Mouse (Mus musculus): ENCODE data around the gene Moxd1. TPM values are rescaled to one million over a fixed set of nuclear protein-coding genes. Genes with fewer than 3 reads are reported as not detected.

Gene Moxd1
- total RNA-seq (2015) = not detected in 2 replicates
- not detected in 2 replicates for total RNA-seq (2017)

DNA sequence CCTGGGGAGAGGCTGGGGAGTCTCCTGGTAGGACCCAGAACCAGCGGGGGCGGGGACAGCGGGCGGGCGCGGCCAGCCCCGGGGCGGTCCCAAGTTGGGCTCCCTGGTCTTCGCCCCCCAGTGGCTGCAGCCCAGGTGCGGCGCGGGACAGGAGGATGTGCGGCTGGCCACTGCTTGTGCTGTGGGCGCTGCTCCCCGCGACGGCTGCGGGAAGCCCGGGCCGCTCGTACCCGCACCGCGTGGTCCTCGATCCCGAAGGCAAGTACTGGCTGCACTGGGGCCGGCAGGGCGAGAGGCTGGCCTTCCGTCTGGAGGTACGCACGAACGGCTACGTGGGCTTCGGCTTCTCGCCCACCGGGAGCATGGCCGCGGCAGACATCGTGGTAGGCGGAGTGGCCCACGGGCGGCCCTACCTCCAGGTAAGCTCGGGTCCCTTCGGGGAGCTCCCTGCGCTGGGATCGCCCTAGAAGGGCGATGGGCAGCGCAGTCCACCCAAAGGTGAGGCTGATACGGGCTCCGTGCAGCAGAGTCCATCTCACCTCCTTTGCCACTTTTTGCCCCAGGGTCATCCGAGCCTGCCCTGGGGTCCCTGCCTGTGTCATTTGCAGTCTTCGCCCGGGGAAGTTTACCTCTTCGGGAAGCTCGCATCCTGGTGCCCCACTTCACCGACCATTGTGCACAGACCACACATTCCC, at the start of gene Moxd1:
Moxd1 (plus strand) TSS at position 69 of the 695 bp plus-strand sequence.
- ATAC-seq (ENCODE audit: poor library complexity, severe bottlenecking) = 0 out of 2 replicates have a peak, but pooled peaks have one; percentile 27

DNA sequence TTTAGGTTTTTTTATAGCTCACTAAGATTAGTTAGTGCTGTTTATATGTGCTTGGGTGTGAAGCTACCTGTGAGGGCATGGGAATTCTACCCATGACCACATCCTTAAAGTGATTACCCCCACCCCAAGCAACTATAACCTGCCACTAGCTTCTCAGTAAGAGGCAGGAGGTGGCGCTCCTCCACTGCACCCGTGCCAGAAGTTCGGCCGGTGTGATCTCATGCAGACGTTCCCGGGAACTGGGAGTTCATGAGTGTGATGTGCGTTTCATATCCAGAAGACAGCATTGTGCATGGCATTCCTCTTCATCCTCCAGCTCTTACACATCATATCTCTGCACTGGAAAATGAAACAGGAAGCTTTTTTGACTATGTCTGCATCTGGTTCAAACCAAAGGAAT, 32.9 kb upstream of the Moxd1 start:
- ATAC-seq (ENCODE audit: poor library complexity, severe bottlenecking) = no peak

DNA sequence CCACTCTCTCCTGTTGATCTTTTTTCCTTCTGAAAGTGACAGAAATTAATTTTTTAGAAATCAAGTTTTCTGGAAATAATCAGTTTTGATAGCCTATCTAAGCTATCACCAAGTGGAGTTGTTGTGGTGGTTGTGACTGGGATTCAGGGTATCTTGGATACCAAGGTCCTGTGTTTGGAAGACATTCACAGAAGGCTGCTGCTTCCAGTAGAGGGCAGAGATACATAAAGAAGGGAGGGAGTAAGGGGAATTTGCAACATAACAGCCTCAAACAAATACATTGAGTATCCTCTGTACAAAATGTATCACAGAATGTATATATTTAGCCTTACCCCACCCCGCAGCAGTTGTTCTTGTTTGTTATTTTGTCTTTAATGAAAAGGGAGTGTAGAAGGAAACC, 31.3 kb upstream of the Moxd1 start:
- ATAC-seq (ENCODE audit: poor library complexity, severe bottlenecking) = no peak

DNA sequence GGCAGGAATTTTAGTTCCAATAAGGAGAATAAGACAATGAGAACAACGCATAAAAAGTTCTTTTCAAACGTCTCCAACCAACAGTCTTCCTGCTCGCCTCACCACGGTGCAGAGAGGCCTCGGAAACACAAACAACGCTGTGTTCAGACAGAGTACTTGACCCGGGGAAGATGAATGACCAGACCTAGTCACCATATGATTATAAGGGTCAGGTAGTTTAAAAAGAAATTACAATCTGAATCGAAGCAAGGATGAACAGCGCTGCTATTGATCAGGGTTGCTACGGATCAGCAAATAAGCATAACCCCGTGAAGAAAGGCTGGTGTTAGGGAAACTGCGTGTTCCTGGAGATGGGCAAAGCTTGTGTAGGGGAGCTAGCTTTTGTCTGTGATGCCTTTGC, 24.0 kb upstream of the Moxd1 start:
- no peak for ATAC-seq (ENCODE audit: poor library complexity, severe bottlenecking)

DNA sequence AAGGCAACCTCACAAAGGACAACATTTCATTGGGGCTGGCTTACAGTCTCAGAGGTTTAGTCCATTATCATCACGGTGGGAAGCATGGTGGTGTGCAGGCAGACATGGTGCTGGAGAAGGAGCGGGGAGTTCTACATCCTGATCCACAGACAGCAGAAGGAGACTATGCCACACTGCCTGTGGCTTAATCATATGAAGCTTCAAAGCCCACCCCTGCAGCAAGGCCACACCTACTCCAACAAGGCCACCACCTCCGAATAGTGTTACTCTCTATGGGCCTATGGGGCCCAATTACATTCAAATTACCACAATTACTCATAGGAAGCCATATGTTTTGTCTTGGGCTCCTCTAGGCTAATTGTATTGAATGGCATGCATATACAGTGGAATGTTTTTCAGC, 23.2 kb upstream of the Moxd1 start:
- no peak for ATAC-seq (ENCODE audit: poor library complexity, severe bottlenecking)

DNA sequence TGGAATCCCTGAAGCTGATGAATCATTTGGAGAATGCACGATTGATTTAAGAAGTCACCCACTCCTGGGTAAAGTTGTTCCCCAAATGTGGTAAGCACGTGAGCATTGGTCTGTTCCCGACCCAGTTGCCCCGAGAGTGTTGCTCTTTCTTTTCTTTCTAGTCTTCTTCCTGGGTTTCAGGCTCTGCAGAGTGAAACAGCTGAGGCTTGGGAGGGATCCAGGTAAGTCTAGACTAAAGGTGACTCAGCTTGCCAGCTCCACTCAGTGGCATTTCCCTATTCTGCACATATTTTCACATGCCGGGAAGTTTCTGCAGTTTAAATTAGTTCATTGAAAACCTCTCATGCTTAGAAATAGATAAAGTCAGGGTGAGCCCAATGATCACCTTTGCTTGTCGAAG, 13.2 kb upstream of the Moxd1 start:
- no peak for ATAC-seq (ENCODE audit: poor library complexity, severe bottlenecking)

DNA sequence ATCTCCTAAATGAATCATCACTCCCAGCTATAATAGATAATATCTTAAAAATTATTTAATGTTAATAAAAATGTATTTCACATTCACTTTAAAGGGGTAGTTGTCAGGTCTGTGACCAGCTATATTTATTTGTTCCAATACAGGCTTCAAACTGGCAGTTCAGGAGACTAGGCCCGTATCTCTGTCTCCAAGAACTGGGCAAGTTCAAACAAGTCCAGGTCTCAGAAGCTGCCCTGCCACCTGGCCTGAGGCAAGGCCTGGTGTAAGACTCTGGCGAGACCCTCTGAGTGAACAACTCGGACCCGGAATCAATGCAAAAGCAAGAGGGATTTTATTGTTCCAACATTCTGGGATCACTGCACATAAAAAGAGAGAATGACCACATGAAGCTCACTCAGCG, 10.0 kb upstream of the Moxd1 start:
- ATAC-seq (ENCODE audit: poor library complexity, severe bottlenecking) = no peak

DNA sequence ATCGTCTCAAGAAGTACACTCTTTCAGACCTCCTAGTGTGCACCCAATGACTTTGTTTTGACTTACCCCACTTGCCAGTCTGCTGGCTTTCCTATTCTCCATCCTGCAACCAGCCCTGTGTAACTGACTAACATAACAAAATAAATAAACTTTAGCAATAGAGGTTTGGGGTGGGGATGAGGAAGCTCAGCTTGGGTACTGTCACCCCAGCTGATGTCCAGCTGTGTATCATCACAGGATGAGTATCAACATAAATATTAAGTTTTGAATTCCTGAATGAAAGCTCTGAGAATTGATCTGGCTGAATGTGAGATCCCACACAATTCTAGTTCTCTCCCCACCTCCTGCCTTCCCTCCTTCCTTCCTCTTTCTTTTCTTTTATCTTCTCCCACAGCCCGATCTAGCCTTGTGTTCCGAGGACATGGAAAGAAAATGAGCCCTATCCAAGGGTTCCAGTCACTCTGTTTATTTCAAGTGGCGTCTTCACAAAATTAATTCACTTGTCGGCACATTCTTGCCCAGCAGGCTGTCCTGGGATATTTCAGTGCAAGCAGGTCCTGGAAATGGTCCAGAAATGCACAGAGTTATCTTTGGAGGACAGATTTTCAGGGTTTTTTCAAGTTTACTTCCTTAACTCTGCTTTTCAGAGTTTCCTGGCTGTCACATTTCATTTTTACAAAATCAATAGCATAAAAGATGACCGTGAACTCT, 5.6 kb upstream of the Moxd1 start:
- no peak for ATAC-seq (ENCODE audit: poor library complexity, severe bottlenecking)

DNA sequence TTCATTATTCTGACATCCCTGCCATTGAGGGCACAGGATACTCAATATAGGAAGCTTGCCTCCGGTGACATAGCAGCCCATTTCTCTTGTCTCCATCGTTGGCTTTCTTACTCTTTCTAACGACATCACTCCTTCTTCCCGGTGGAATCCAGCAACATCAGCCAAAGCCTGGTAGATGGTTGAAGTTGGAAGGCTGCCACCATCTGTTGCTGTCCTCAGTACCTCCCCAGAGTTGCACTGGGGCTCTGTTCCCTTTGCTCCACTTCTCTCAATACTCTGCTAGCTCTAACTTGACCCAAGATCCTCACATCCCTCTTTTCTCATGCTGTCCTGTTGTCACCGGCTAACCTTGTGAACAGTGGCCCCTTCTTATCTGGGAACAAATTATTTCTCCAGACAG, 2.4 kb upstream of the Moxd1 start:
- ATAC-seq (ENCODE audit: poor library complexity, severe bottlenecking) = no peak

DNA sequence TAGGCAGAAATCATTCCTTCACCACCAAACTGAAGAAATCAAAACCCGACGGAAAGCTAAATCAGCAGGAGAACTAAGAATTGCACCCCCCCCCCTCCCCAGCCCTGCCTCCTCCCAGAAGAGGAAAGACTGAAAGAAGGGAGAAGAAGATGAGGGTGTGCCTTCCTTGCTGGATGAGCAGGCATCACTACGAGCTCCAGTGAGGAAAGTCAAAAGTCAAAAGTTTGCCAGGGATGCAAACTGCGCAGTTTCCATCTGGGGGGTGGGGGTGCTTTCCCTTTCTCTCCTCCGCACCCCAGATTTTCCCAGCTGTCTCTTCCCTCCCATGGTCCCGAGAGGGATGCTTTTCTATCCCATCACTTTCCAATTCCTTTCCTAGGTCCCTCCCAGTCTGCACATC, 406 bp upstream of the Moxd1 start:
- no peak for ATAC-seq (ENCODE audit: poor library complexity, severe bottlenecking)

DNA sequence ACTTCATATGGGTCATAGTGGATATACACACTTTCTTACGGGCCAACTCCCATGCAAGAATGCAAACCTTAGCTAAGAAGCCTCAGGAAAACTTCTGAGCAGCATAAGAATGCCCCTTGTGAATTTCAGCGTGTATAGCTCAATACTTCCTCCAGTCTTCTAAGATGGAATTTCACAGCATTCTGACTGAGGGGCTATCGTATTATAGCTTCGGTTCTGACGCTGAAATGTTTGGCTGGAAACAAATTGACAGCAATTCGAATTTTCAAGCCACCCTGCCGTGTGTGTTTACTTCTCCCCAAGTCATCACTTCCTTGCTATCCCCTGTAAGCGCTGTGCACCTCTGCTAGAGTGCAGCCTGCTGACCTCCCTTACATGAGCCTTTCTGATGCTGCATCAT, 1.3 kb downstream of the Moxd1 start:
- ATAC-seq (ENCODE audit: poor library complexity, severe bottlenecking) = no peak

DNA sequence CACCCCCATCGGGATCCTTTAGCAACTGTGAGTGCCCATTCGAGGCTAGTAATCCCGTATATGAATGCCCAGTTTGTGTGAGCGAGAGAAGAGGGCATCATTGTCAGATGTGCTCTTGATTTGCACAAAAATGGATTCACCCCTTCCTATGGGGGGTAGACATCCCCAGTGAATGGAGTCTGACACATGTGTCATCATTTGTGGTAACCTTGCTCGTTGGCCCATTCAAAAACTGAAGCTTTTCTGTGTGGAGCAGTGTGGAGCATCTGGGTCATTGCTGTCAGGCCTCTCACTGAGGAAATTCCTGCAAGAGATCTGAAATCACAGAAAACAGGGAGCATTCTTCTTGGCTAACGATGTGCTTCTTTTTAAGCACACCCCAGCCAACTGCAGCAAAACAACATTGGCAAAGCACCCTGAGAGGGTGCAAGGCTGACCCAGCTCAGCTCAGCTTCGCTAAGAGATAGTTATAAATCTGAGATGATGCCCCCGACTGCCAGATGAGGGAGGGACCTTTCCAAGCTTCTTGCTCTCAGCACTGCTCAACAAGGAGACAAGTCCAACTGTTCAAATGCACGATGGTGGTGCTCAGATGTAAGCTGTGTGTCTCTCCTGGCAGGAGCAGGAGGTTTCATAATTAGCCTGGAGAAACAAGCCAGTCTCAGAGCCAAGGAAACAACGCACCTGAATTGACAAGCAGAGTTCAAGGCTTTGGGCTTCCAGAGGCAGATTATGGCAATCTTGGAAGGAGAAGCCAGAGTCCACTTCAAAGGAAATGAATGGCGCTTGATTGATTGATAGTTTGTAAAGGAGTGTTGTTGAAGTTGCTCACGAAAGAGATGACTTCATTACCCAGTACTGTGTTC, 5.2 kb downstream of the Moxd1 start:
- ATAC-seq (ENCODE audit: poor library complexity, severe bottlenecking) = no peak

DNA sequence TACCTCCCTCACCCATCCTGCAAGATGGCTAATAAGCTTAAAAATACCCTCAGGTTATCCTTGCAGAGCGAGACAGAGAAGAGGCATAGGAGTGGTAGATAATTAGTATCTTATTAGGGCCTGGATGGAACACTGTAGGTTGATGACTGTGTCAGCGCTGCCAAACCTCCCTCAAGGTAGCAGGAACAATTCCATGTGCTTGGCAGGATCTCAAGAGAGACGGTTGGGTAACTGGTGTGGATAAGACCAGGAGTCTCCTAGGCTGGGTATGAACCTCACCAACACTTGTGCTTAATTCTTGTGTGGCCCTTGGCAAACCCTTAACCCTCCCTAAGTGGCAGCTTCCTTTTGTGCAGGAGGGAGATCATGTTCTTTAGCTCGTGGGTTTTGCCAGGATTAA, 9.0 kb downstream of the Moxd1 start:
- ATAC-seq (ENCODE audit: poor library complexity, severe bottlenecking) = no peak

DNA sequence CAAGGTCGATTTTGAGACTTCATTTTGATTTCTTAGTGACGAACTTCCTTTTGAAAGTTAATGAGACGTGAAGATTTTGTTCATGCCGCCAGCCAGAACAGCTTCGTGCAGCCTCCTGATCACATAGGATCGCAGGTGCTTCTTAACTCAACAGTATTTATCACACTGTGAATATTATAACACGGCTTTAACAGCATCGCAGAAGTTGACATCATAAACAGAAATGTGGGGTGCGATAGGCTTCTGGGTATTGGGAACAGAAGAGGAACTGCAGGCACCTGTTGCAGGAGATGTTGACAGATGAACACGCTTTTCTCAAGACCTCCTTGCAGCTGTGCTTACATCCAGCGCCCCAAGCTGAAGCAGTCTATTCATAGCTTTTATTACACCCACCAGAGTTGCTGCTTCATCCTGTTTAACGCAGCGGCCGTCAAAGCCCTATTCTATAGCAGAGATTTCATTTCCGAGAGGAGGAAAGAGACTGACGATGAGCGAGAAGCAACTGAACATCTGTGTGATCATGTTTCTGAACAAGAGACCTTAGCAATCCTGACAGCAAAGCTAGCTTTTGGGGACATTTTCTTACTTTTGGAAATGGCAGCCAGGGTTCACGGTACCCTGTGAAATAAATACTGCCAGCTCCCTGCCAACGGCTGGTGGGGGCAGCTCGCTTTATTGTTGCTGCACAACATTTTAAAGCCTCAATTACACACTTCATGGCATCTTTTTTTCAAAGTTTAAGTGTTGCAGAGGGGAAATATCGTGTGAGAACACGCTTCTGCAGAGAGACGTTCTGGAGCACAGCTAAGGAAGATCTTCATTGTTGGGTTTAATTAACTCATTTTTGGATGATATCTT, 12.3 kb downstream of the Moxd1 start:
- ATAC-seq (ENCODE audit: poor library complexity, severe bottlenecking) = no peak

DNA sequence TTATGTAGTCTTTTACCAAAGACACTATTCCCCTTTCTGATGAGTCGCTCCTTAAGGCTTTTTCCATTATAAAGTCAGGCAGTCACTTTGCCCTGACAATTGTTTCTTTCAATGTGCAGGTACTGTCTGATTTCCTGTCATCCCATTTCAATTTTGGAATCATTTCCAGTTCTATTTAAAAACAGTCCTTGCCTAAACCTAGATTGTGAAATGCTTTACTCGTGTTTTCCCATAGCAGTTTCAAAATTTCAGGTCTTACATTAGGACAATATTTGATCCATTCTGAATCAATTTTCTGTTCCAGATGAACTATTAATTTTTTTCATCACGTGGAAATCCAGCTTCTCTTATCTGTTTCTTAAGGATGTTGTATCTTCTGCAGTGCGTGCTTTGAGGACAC, 23.5 kb downstream of the Moxd1 start:
- no peak for ATAC-seq (ENCODE audit: poor library complexity, severe bottlenecking)

DNA sequence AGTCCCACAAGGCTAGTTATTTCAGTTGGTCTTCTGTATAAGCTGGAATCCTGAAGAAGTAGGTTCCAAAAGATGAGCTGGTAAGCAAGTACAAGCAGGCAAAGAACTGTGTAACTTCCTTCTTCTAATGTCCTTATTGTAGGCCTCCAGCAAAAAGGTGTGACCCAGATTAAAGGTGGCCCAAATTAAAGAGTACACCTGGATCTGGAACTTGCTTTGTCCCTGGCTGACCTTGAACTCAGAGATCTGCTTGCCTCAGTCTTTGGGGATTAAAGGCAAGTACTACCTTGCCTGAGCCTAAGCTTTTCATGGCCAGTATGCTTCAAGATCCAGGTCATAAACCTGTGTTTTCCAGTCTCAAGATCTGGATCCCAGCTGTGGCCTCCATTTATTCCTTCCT, 24.8 kb downstream of the Moxd1 start:
- ATAC-seq (ENCODE audit: poor library complexity, severe bottlenecking) = no peak

DNA sequence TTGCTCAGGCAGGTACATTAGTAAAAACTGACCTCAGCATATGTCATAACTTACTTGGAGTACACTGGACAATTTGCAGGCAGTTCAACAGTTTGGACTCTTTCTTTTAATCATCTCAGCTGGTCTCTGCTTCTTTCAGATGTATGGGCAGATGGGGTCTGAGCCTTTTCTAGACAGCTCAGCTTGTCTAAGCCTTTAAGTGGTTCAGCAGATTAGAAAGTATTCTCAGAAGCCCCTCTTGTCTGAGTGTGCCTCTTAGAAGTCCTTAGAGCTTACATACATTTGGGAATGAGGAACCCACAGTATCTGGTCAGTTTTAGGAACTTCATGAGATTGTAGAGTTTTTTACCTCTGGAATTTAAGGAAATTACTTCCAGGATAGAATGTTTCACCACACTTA, 28.3 kb downstream of the Moxd1 start:
- no peak for ATAC-seq (ENCODE audit: poor library complexity, severe bottlenecking)

DNA sequence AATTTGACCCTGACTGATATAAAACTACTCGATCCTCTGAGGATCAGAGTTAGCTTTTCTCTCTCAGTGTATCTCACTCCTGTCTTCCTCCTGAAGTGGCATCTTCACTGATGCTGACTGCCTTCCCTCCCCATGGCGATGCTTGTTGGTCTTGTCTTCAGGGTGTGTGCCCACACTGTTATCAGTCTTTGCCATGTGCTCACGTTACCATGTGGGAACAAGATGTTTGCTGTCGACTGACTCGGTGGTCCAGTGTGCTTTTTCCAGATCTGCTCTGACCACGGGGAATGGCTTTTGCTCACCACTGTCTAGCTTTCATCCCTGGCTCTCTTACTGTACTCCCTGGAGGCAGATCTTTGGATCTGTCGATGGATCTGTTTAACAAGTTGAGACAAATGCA, 34.8 kb downstream of the Moxd1 start:
- ATAC-seq (ENCODE audit: poor library complexity, severe bottlenecking) = no peak

DNA sequence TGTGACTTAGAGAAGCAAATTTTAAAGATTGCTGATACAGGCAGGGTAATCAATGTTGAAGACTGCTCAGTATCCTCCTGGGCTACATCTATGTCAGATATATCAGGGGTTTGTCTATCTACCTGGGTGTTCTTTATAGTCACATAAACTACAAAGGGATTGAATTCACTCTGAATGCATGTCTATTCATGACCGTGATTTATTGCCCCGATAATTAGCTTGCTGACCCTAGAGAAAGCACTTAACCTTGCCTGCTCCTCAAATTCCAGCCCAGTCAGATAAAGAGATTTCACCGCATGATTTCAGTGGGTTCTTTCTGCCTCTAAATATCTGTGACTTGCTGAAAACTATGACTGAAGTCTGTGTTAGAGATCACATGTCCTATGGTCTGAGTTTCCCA, 35.6 kb downstream of the Moxd1 start:
- ATAC-seq (ENCODE audit: poor library complexity, severe bottlenecking) = no peak

DNA sequence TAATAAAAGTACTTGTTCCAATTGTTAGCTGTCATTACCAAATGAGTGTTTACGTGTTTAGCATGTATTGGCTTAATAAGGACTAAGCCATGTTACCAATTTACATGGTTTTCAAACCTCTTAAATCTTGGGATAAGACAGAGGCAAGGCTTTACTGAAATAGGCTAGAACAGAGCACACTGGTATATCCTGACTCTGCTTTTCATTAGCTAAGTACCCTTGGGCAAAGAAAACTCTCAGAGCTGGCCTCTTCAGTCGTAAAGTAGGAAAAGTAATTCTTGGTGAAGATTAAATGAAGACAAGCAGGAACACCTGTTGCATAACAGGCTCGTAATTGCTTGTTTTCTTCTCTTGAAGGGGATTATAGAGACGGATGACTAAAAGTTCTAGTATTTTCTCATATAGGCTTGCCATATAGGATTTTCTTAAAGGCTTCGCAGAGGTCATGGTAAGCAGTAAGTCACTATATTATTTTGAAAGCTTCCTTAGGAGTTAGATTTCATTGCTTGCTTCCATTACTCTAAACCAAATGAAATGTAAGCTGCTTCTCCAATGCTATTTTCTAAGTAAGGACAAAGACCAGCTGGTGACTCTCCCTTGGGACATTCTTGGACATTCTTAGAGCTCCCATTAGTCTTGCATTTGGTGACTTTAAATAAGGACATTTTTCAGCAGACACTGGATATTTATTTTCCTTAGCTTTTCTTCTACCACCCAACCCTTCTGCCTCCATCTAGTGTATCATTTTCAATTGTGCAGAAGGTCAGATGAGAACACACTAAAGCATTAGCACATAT, 36.7 kb downstream of the Moxd1 start:
- ATAC-seq (ENCODE audit: poor library complexity, severe bottlenecking) = no peak
